Comparison of ENCODE assay signal across 11 mouse cellular contexts in genomic region chr2:104750611-104751010, GRCm38 (mm10). TPM values are rescaled to one million over a fixed set of nuclear protein-coding genes. Genes with fewer than 3 reads are reported as not detected.
DNase-seq lines count a peak whose midpoint lies in the region; ATAC-seq and TF ChIP-seq lines count a peak whose summit lies in the region.
"Had no signal": no experiment of that assay in that cellular context is flagged by ENCODE, and none has a peak within 500 bp of the region (broad histone marks: within the 10 kb centered on the region; RNA-seq: fewer than 3 reads in every experiment).

No protein-coding gene starts in this region.

- H3K4me3 ChIP-seq in cerebellum, adult 2 months (replicated peaks; ENCODE audit: insufficient read depth, low read depth, low read length) = no peak overlapping the region
- H3K4me3 ChIP-seq in limb, embryonic 11.5 days (ENCODE audit: low read depth, low read length) = no peak overlapping the region
- H3K4me3 ChIP-seq in limb, embryonic 10.5 days = no peak overlapping the region
- H3K4me3 ChIP-seq: erythroblast, embryonic 14.5 days; neural tube, embryonic 13.5 days had no signal

- no peaks in the 10 kb centered on the region for H3K36me3 ChIP-seq in limb, embryonic 11.5 days (ENCODE audit: control insufficient read depth, insufficient read depth, low read length)
- H3K36me3 ChIP-seq in limb, embryonic 10.5 days = peaks cover 13% of the 10 kb centered on the region

- no peak for DNase-seq in cerebellum, adult 2 months
- DNase-seq in cerebellum, postnatal 4 days (ENCODE audit: low spot score in 2 of 2) = no peak
- no peak for DNase-seq in limb, embryonic 11.5 days (ENCODE audit: low spot score)
- DNase-seq in limb, embryonic 10.5 days (ENCODE audit: low spot score) = no peak
- peak; percentile 37 for DNase-seq in c-Kit-positive CD71-negative TER-119-negative erythroid progenitor cells, embryonic 14.5 days (ENCODE audit: low read depth)
- peak; percentile 23 for DNase-seq in lung, postnatal 25 days (ENCODE audit: low spot score)
- no peak for DNase-seq in urinary bladder, adult 18-20 months (ENCODE audit: low spot score in 2 of 2)
- DNase-seq in layer of hippocampus, postnatal 36 days = no peak

- WGBS in cerebellum, adult 2 months = 58% methylated on average over 3 of the region's 3 CpGs
- WGBS in limb, embryonic 11.5 days = 63% methylated on average over 3 of the region's 3 CpGs
- 58% methylated on average over 3 of the region's 3 CpGs for WGBS in limb, embryonic 10.5 days

- H3K27ac ChIP-seq in cerebellum, adult 2 months (ENCODE audit: insufficient read depth, low read length) = no peak overlapping the region
- no peak overlapping the region for H3K27ac ChIP-seq in limb, embryonic 11.5 days (replicated peaks; ENCODE audit: low read depth, low read length)
- H3K27ac ChIP-seq in limb, embryonic 10.5 days = no peak overlapping the region
- H3K27ac ChIP-seq: neural tube, embryonic 13.5 days had no signal

- H3K27me3 ChIP-seq in cerebellum, adult 2 months (ENCODE audit: control insufficient read depth, insufficient read depth, low read length) = no peaks in the 10 kb centered on the region
- H3K27me3 ChIP-seq in limb, embryonic 11.5 days (ENCODE audit: control insufficient read depth, insufficient read depth, low read length) = no peaks in the 10 kb centered on the region
- no peaks in the 10 kb centered on the region for H3K27me3 ChIP-seq in limb, embryonic 10.5 days (ENCODE audit: low read depth, poor library complexity, severe bottlenecking)
- H3K27me3 ChIP-seq: neural tube, embryonic 13.5 days had no signal

- H3K4me1 ChIP-seq in cerebellum, adult 2 months (ENCODE audit: control insufficient read depth, insufficient read depth, low read length) = no peaks in the 10 kb centered on the region
- no peaks in the 10 kb centered on the region for H3K4me1 ChIP-seq in limb, embryonic 11.5 days (ENCODE audit: control insufficient read depth, insufficient read depth, low read length)
- H3K4me1 ChIP-seq in limb, embryonic 10.5 days = no peaks in the 10 kb centered on the region
- H3K4me1 ChIP-seq: neural tube, embryonic 13.5 days had no signal

- no peaks in the 10 kb centered on the region for H3K9me3 ChIP-seq in limb, embryonic 11.5 days (ENCODE audit: control insufficient read depth, low read length)
- H3K9me3 ChIP-seq in limb, embryonic 10.5 days (replicated peaks) = no peaks in the 10 kb centered on the region
- H3K9me3 ChIP-seq: neural tube, embryonic 13.5 days had no signal

- 0 out of 2 replicates have a peak, but pooled peaks have one; percentile 35 for ATAC-seq in limb, embryonic 11.5 days (ENCODE audit: insufficient number of reproducible peaks, low FRiP score, low TSS enrichment, low read depth)

- TF ChIP-seq POLR2A in cerebellum, adult 2 months (IDR thresholded peaks at IDR 0.05; ENCODE audit: borderline replicate concordance, insufficient read depth, low read length) = no peak

- peak; percentile 20; the same call in 1 of the 2 replicates for TF ChIP-seq CTCF in cerebellum, adult 2 months (IDR thresholded peaks at IDR 0.05; ENCODE audit: borderline replicate concordance, insufficient read depth, low read depth, low read length)

- no peak overlapping the region for H3K9ac ChIP-seq in limb, embryonic 11.5 days (ENCODE audit: low read length)
- H3K9ac ChIP-seq: neural tube, embryonic 13.5 days had no signal

- no peak overlapping the region for H3K4me2 ChIP-seq in limb, embryonic 11.5 days (ENCODE audit: low read depth, severe bottlenecking)
- H3K4me2 ChIP-seq: neural tube, embryonic 13.5 days had no signal

RNA-seq across cellular contexts. Expression of gene Depdc7, which starts 7.9 kb away (rescaled TPM):
- polyA plus RNA-seq in cerebellum, adult 2 months (2012; rRNA removed) = 2.3 and 3.6 TPM in 2 replicates
- 4.1 and 4.9 TPM in 2 replicates for polyA plus RNA-seq in limb, embryonic 11.5 days (2014; fragmentation: Nextera tagmentation; extraction: Ambion mirVana)
- 1.8 and 2.7 TPM in 2 replicates for polyA plus RNA-seq in limb, embryonic 10.5 days (2016; fragmentation: Nextera tagmentation; extraction: Ambion mirVana)
- total RNA-seq in layer of hippocampus, postnatal 36 days (2021) = 1 to 10 TPM; 1.9 to 2.2 TPM
- polyA plus RNA-seq: erythroblast, embryonic 14.5 days had no signal

RNA-seq across cellular contexts. Expression of gene Pin1rt1, which starts 34.4 kb away (rescaled TPM):
- 0.08 TPM in 1 of 2 replicates, not detected in the other for polyA plus RNA-seq in cerebellum, adult 2 months (2012; rRNA removed)
- polyA plus RNA-seq in limb, embryonic 11.5 days (2014; fragmentation: Nextera tagmentation; extraction: Ambion mirVana) = not detected in 2 replicates
- polyA plus RNA-seq in limb, embryonic 10.5 days (2016; fragmentation: Nextera tagmentation; extraction: Ambion mirVana) = 0.13 TPM in 1 of 2 replicates, not detected in the other
- total RNA-seq in layer of hippocampus, postnatal 36 days (2021) = not detected
- total RNA-seq: layer of hippocampus, adult 18-20 months had no signal
- polyA plus RNA-seq: erythroblast, embryonic 14.5 days; neural tube, embryonic 13.5 days had no signal

RNA-seq across cellular contexts. Expression of gene Tcp11l1, which starts 38.6 kb away (rescaled TPM):
- 27.7 and 29.5 TPM in 2 replicates for polyA plus RNA-seq in cerebellum, adult 2 months (2012; rRNA removed)
- polyA plus RNA-seq in limb, embryonic 11.5 days (2014; fragmentation: Nextera tagmentation; extraction: Ambion mirVana) = 63.2 and 64.8 TPM in 2 replicates
- 35.0 and 52.5 TPM in 2 replicates for polyA plus RNA-seq in limb, embryonic 10.5 days (2016; fragmentation: Nextera tagmentation; extraction: Ambion mirVana)
- 10 to 100 TPM; 40.8 to 44.0 TPM for total RNA-seq in layer of hippocampus, postnatal 36 days (2021)

Comparison
In these comparisons a context has a peak if more than half of its experiments do, and no peak if none do; other contexts are left out.
1. DNase-seq: peak in c-Kit-positive CD71-negative TER-119-negative erythroid progenitor cells, embryonic 14.5 days (single experiment) and lung, postnatal 25 days (single experiment); none in cerebellum, adult 2 months (0 of 2), cerebellum, postnatal 4 days (0 of 2), limb, embryonic 11.5 days (single experiment), limb, embryonic 10.5 days (single experiment), urinary bladder, adult 18-20 months (0 of 2) and layer of hippocampus, postnatal 36 days (0 of 2).